Mouse (Mus musculus) erythroblast, embryonic 14.5 days (primary cell): ENCODE results near the gene Gm10961.

Source experiments
- GATA1 ChIP-seq: IDR thresholded peaks from 2 replicates; pipeline ENCODE4 v1.6.1; 2012; ENCODE audit warnings: low read length, inconsistent platforms, mixed read lengths
- TAL1 ChIP-seq: IDR thresholded peaks from 3 replicates; pipeline ENCODE4 v1.6.1; 2012; ENCODE audit warnings: low read length, inconsistent platforms, mixed read lengths

GRCm38 (mm10) chr3:107605304-107605703 is 25.8 kb upstream of the Gm10961 start:
- TF ChIP-seq GATA1 (no peak), TAL1 (no peak)
